Mouse (Mus musculus) thymus, postnatal 4 days (tissue): ENCODE data around the gene Haus3.
A peak's percentile ranks its signal among the peaks of the same experiment; 100 is the strongest.

Source experiments
- DNase-seq: peaks from one replicate; pipeline ENCODE4 v3.0.0; 2021

The Haus3 gene

GRCm38 (mm10) chr5:34186391-34186790 lies 17.1 kb upstream of the Haus3 start:
- no peak for DNase-seq

GRCm38 (mm10) chr5:34185791-34186190 lies 16.5 kb upstream of the Haus3 start:
- peak; percentile 8 for DNase-seq

GRCm38 (mm10) chr5:34185051-34185580 lies 15.8 kb upstream of the Haus3 start:
- peak; percentile 8 for DNase-seq

GRCm38 (mm10) chr5:34183976-34184375 lies 14.6 kb upstream of the Haus3 start:
- peak; percentile 6 for DNase-seq

GRCm38 (mm10) chr5:34183156-34183880 lies 14.0 kb upstream of the Haus3 start:
- DNase-seq: peak; percentile 11

- peak; percentile 8 for DNase-seq
Observed at GRCm38 (mm10) chr5:34182486-34182885, 13.2 kb upstream of the Haus3 start.

GRCm38 (mm10) chr5:34177821-34178220 lies 8.5 kb upstream of the Haus3 start:
- DNase-seq: no peak

GRCm38 (mm10) chr5:34177091-34177490 lies 7.8 kb upstream of the Haus3 start:
- DNase-seq: no peak

GRCm38 (mm10) chr5:34176691-34177090 lies 7.4 kb upstream of the Haus3 start:
- no peak for DNase-seq

- no peak for DNase-seq
Observed at GRCm38 (mm10) chr5:34175403-34175694, 6.0 kb upstream of the Haus3 start.

- no peak for DNase-seq
Observed at GRCm38 (mm10) chr5:34174550-34175402, 5.4 kb upstream of the Haus3 start.

GRCm38 (mm10) chr5:34174021-34174420 lies 4.7 kb upstream of the Haus3 start:
- DNase-seq: no peak

- no peak for DNase-seq
Observed at GRCm38 (mm10) chr5:34170726-34171125, 1.4 kb upstream of the Haus3 start.

- DNase-seq: no peak
Observed at GRCm38 (mm10) chr5:34169954-34170353, 627 bp upstream of the Haus3 start.

- no peak for DNase-seq
Observed at GRCm38 (mm10) chr5:34167857-34168256, 1.5 kb downstream of the Haus3 start.

GRCm38 (mm10) chr5:34165793-34166192 lies 3.5 kb downstream of the Haus3 start:
- DNase-seq: no peak

- no peak for DNase-seq
Observed at GRCm38 (mm10) chr5:34148476-34148875, 20.9 kb downstream of the Haus3 start.

- no peak for DNase-seq
Observed at GRCm38 (mm10) chr5:34147554-34147953, 21.8 kb downstream of the Haus3 start.

GRCm38 (mm10) chr5:34139751-34140150 lies 29.6 kb downstream of the Haus3 start:
- peak; percentile 71 for DNase-seq

GRCm38 (mm10) chr5:34132731-34133130 lies 36.6 kb downstream of the Haus3 start:
- DNase-seq: no peak

GRCm38 (mm10) chr5:34124131-34124530 lies 45.2 kb downstream of the Haus3 start:
- no peak for DNase-seq

GRCm38 (mm10) chr5:34119121-34119856 lies 50.0 kb downstream of the Haus3 start:
- DNase-seq: no peak

GRCm38 (mm10) chr5:34105681-34106080 lies 63.6 kb downstream of the Haus3 start:
- DNase-seq: no peak
